Mouse (Mus musculus) telencephalon, adult 2 months (tissue): ENCODE results near the gene Rps12-ps3.

Experiments used
- DNase-seq: peaks from one replicate; pipeline ENCODE4 v3.0.0-alpha.2; 2011; ENCODE audit warnings: low read depth, low spot score

Rps12-ps3 gene

GRCm38 (mm10) chr19:59351151-59351889, 29.2 kb downstream of the Rps12-ps3 start:
- DNase-seq: no peak

- DNase-seq: no peak
Measured at GRCm38 (mm10) chr19:59352760-59353159, 30.7 kb downstream of the Rps12-ps3 start.

- no peak for DNase-seq
Measured at GRCm38 (mm10) chr19:59354906-59355305, 32.8 kb downstream of the Rps12-ps3 start.

GRCm38 (mm10) chr19:59356388-59356787, 34.3 kb downstream of the Rps12-ps3 start:
- DNase-seq: no peak

- no peak for DNase-seq
Measured at GRCm38 (mm10) chr19:59356843-59357595, 34.9 kb downstream of the Rps12-ps3 start.

- no peak for DNase-seq
Measured at GRCm38 (mm10) chr19:59357878-59358277, 35.8 kb downstream of the Rps12-ps3 start.

- DNase-seq: no peak
Measured at GRCm38 (mm10) chr19:59359202-59359601, 37.1 kb downstream of the Rps12-ps3 start.

- no peak for DNase-seq
Measured at GRCm38 (mm10) chr19:59360486-59360896, 38.4 kb downstream of the Rps12-ps3 start.

- no peak for DNase-seq
Measured at GRCm38 (mm10) chr19:59362646-59363045, 40.6 kb downstream of the Rps12-ps3 start.

- DNase-seq: no peak
Measured at GRCm38 (mm10) chr19:59363666-59364065, 41.6 kb downstream of the Rps12-ps3 start.

GRCm38 (mm10) chr19:59366724-59367123, 44.6 kb downstream of the Rps12-ps3 start:
- DNase-seq: no peak

GRCm38 (mm10) chr19:59367892-59368291, 45.8 kb downstream of the Rps12-ps3 start:
- no peak for DNase-seq

GRCm38 (mm10) chr19:59371016-59371415, 48.9 kb downstream of the Rps12-ps3 start:
- DNase-seq: no peak
